Mouse (Mus musculus) left cerebral cortex, postnatal 14 days (tissue): Measurements from ENCODE around the gene Twist2. TPM values are rescaled to one million over a fixed set of nuclear protein-coding genes. Genes with fewer than 3 reads are reported as not detected.

Experiments used
- DNase-seq, 2 experiments: peaks; one replicate each; pipeline ENCODE4 v3.0.0; 2021 to 2022; ENCODE audit warnings: low spot score in 2 of 2, mixed read lengths in 1 of 2
- intact Hi-C: fragments of 180-260 bp; cut with DNase I; formaldehyde crosslinking; loops from one replicate; pipeline ENCODE4 v1.15.1; 2025
- total RNA-seq, 2 experiments: library from RNA; stranded (reverse); gene quantifications; 2 replicates each; pipeline ENCODE4 v1.2.3; 2021

The Twist2 gene
- total RNA-seq, 2 experiments from 2014 or later: 1.0 to 1.5 TPM

DNA sequence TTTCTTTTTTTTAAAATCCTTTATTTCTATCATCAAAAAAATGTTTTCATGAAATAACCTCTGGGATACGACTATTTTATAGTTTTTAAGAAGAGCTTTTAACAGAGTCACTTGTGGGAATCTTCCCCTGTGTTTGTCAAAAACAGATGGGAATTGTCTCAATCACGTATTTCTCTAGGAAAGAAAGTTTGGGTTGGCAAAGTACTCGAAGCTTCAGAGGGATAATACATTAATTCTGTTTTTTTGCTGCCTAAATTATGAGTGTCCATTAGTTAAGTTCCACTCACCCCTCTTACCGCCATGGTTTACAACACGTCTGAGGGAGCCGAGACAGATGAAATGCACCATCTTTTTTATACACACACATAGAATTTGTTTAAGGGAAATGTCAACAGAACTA lies 2.2 kb downstream of the Twist2 start:
- intact Hi-C loops: no loop called here
- DNase-seq: no peak

- intact Hi-C loops: no loop called here
- no peak for DNase-seq
These were observed 14.8 kb downstream of the Twist2 start for GRCm38 (mm10) chr1:91816067-91816466.

- no peak for DNase-seq
- intact Hi-C loops: no loop called here
These were observed 15.3 kb downstream of the Twist2 start for GRCm38 (mm10) chr1:91816571-91816970.

GRCm38 (mm10) chr1:91819237-91819636 lies 18.0 kb downstream of the Twist2 start:
- intact Hi-C loops: no loop called here
- DNase-seq: no peak

GRCm38 (mm10) chr1:91820531-91820930 lies 19.3 kb downstream of the Twist2 start:
- DNase-seq: no peak
- intact Hi-C loops: no loop called here

- DNase-seq: no peak
- intact Hi-C loops: no loop called here
These were observed 21.1 kb downstream of the Twist2 start for GRCm38 (mm10) chr1:91822316-91822824.

- intact Hi-C loops: no loop called here
- DNase-seq: no peak
These were observed 22.3 kb downstream of the Twist2 start for GRCm38 (mm10) chr1:91823530-91823929.

DNA sequence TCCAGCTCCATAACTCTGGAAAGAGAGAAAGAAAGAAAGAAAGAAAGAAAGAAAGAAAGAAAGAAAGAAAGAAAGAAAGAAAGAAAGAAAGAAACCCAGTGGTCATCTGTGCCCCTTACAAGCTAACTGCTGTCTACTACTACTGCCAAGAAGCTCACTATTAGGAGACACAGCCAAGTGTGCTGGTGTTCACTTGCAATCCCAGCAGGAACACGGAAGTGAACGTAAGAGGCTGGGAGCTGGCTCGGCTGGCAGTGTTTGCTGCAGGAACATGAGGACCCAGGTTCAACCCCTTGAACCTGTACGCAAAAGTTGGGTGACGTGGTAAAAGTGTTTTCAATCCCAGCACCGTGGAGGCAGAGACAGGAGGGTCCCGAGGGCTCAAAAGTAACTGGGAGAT lies 22.7 kb downstream of the Twist2 start:
- no peak for DNase-seq
- intact Hi-C loops: no loop called here

- intact Hi-C loops: no loop called here
These were observed 24.0 kb downstream of the Twist2 start for GRCm38 (mm10) chr1:91825261-91825660.

DNA sequence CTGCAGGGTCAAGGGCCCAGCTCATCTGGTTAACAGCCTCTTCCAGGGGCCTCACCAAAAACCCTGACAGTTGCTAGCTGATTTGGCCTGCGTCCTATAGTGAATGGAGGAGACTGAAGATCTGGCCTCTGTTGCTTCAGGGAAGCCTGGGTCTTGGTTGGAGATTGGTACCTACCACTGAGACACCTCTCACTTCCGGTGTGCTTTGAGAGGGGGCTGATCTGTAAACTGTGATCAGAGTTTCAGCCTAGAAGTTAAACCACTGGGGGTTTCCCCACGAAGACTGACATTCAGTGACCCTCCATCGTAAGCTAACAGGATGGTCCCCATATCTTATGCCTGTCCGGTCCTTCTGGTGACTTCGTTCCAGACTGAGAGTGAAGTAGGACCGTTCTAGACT lies 30.7 kb downstream of the Twist2 start:
- no peak for DNase-seq
- intact Hi-C loops: no loop called here

More at GRCm38 (mm10) chr1:91825261-91825660, 24.0 kb downstream of the Twist2 start:
- no peak for DNase-seq

DNA sequence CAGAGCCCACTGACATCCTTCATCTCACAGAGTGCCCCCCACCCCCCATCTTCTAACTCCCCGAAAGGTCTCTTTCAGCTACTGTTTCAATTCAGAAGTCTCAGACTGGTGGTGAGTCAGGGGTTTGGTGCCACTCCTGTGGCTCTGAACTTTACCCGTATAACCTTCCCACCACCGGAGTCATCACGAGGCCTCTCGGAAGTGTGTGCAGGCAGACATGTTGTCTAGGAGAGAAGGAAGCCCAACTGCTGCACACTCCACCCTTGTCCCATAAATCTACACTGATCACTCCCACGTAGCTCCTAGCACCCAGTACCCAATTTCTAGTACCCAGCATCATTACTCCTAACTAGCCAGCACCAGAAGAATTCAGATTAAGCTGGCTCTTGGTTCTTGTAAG lies 38.3 kb downstream of the Twist2 start:
- intact Hi-C loops: no loop called here
- DNase-seq: no peak

DNA sequence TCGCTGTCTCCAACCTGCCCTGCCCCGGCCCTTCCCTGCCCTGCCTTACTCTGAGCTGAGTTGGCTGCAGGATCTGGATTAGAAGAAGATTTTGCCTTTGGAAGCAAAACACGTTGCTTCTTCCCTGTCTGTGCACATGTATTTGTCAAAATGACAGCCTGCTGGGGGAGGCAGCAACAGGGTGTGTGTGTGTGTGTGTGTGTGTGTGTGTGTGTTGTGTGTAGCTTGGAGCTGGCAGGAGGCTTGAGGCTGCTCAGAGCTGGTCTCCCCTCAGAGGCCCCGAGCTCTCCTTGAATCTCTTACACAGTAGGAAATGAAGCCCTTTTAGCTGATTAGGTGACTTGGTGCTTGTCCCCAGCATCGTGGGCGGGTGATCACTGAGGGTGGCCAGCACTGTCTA lies 38.7 kb downstream of the Twist2 start:
- peak; percentile 47 to 75 for DNase-seq
- intact Hi-C loops: no loop called here

- intact Hi-C loops: no loop called here
- DNase-seq: peak in 1 of 2 experiments; percentile 36
These were observed 43.0 kb downstream of the Twist2 start for GRCm38 (mm10) chr1:91844236-91844635.

DNA sequence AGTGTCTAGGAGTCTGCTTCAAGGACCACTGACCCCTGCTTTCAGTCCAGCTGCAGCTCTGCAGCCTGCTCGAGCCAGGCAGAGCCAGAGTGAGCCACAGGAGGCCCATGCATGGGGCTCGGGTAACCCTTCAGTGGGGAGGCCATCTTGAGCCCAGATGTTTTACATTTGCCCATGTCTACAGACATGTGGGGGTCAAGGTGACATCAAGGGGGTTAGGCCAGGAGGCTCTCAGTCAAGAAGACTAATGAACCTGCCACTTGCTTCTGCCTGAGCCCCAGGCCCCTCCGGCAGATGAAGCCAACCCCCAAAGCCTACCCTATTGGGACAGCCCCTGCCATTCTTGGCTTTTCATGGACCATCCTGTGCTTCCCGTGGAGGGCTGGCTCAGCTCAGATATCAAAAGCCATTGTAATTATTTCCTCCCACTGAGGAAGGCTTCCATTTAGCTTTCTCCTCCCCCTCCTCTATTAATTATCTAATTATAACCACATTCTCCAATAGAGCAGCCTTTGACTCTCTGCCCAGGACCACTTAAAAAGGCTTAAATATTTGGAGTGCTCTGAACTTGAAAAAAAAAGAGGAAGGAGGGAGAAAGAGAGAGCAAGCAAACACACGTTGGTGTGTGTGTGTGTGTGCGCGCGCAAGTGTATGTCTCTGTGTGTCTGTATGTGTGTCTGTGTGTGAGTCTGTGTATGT lies 43.6 kb downstream of the Twist2 start:
- intact Hi-C loops: no loop called here
- no peak for DNase-seq

DNA sequence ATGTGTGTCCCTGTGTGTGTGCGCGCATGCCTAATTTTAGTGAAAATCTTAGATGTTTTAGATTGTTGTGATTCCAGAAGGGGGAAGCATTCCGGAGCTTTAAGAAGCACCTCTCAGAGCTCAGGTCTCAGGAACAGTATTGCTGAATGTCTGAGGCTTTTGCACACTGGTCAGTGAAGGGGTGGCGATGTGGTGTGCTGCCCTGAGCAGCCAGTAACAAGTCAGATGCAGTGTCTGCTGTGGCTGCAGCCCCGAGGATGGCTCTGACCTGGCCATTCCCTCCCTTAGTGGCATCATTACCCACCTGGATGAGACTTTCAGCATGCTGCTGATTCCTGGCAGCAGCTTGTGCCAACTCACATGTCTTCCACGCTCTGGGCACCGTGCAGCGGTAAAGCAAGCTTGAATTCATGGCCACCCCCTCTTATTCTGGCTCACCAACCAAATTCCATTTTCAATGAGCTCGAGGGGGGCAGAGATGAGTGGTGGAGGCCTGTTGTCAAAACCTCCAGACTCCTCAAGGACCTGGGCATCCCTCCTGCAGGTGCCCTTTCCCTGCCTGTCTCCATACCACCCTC lies 44.2 kb downstream of the Twist2 start:
- DNase-seq: peak in 1 of 2 experiments; percentile 41
- intact Hi-C loops: no loop called here

DNA sequence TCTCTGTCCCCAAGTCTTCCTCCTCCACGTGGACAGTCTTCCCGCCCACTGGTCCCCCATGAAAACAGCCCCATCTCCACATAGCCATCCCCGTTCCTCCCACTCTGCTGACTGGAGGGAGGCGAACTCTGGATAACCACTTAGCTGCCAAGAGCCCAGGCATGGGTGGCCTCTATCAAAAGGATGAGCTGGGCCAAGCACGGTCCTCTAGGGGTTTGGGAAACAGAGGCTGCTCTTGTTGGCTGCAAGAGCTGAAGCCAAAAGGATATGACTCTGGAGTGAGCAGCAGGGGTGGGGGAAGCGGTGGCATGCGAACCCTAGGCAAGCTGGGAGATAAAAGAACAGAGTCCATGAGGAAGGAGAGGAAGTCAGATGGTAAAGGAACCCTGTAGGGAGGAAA lies 50.0 kb downstream of the Twist2 start:
- intact Hi-C loops: no loop called here
- DNase-seq: no peak

DNA sequence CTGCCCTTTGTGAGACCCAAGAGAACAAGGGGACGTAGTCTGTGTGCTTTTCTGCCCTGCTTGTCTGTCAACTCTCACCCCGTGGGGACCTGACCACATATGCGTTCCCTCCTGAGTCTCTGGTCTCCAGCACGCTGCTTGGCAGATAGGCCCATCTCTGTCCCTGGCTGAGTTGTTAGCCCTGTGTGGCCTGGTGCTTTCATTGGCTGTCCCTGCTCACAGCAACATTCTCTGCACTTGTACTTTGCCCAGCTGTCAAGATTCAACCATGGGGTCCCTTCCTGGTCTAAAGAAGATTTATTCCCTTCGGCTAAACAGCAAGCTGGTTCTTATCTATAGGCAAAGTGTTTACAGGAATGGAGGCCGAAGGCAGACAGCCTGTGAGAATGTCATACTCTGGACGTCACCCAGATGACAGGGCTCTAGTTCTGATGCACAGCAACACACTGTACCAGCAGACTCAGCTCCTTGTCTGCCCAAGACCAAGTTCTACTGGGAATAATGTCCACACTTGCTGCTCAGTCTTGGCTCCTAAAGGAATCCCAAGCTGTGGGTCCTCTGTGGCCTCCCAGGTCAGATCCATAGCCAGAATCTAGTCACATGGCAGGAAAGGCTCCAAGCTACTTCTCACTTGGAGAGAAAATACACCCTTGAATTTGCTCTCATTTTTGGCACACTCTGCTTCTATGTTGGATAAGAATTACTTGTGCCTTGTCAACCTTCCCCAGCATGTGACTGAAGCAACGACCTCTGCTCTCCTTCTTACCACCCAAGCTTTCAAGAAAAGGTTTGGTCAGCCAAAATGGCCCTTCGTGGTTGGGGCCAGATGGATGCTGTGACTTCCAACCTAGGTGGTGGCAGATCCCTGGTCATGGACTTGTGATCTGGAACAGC lies 55.8 kb downstream of the Twist2 start:
- no peak for DNase-seq
- intact Hi-C loops: no loop called here

DNA sequence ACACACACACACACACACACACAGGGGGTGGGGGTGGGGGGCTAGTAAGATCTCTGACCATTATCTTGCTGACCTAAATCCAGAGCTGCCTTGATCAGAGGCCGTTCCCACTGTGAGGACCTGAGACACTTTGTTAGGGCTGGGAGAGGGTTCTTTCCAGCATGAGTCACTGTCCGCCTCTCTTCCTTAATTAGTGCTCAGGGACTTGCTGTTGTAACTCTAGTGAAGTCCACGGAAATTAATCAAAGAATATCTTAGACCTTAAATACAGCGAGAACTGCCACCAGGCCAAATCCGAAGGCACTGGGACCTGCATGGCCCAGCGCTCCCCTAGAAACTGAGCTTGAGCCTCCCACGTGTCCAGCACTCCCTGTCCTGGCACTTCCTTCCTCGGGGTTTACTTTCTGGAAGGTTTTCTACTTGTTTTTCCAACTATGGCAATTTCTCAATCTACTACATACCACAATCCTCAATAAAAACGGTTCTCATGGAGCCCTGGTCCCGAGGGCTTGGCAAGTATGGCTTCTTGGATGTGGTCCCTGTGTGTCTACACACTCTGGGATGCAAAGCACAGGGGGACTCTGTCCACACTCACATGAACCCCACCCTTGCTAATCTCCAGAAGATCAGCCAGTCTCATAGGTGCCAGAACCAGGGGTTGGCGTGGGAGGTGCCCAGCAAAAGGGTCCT lies 57.0 kb downstream of the Twist2 start:
- intact Hi-C loops: no loop called here
- DNase-seq: no peak

- DNase-seq: no peak
- intact Hi-C loops: no loop called here
These were observed 57.6 kb downstream of the Twist2 start for GRCm38 (mm10) chr1:91858901-91859300.

GRCm38 (mm10) chr1:91861511-91861910 lies 60.2 kb downstream of the Twist2 start:
- intact Hi-C loops: no loop called here
- no peak for DNase-seq
